Mouse (Mus musculus): Measurements from ENCODE around the gene Dazap2.

Dazap2 gene

GRCm38 (mm10) chr15:100637661-100638060 lies 22.5 kb downstream of the Dazap2 start:
- DNase-seq (ENCODE audit: extremely low spot score) = no peak

- DNase-seq (ENCODE audit: extremely low spot score) = no peak
Measured at GRCm38 (mm10) chr15:100639972-100640750, 25.0 kb downstream of the Dazap2 start.

- no peak for DNase-seq (ENCODE audit: extremely low spot score)
Measured at GRCm38 (mm10) chr15:100641226-100641810, 26.2 kb downstream of the Dazap2 start.

- DNase-seq (ENCODE audit: extremely low spot score) = no peak
Measured at GRCm38 (mm10) chr15:100642451-100642850, 27.3 kb downstream of the Dazap2 start.

GRCm38 (mm10) chr15:100646161-100646560 lies 31.0 kb downstream of the Dazap2 start:
- DNase-seq (ENCODE audit: extremely low spot score) = no peak

GRCm38 (mm10) chr15:100650111-100650510 lies 35.0 kb downstream of the Dazap2 start:
- DNase-seq (ENCODE audit: extremely low spot score) = no peak

GRCm38 (mm10) chr15:100651610-100652009 lies 36.5 kb downstream of the Dazap2 start:
- DNase-seq (ENCODE audit: extremely low spot score) = no peak

GRCm38 (mm10) chr15:100654271-100654670 lies 39.1 kb downstream of the Dazap2 start:
- DNase-seq (ENCODE audit: extremely low spot score) = no peak

GRCm38 (mm10) chr15:100655201-100655600 lies 40.1 kb downstream of the Dazap2 start:
- DNase-seq (ENCODE audit: extremely low spot score) = no peak

GRCm38 (mm10) chr15:100660306-100660705 lies 45.2 kb downstream of the Dazap2 start:
- DNase-seq (ENCODE audit: extremely low spot score) = no peak

- DNase-seq (ENCODE audit: extremely low spot score) = no peak
Measured at GRCm38 (mm10) chr15:100660805-100661204, 45.7 kb downstream of the Dazap2 start.

- DNase-seq (ENCODE audit: extremely low spot score) = no peak
Measured at GRCm38 (mm10) chr15:100664813-100665274, 49.7 kb downstream of the Dazap2 start.

GRCm38 (mm10) chr15:100665411-100666218 lies 50.5 kb downstream of the Dazap2 start:
- DNase-seq (ENCODE audit: extremely low spot score) = no peak

GRCm38 (mm10) chr15:100666219-100666696 lies 51.1 kb downstream of the Dazap2 start:
- peak; percentile 25 for DNase-seq (ENCODE audit: extremely low spot score)

GRCm38 (mm10) chr15:100666851-100667250 lies 51.7 kb downstream of the Dazap2 start:
- DNase-seq (ENCODE audit: extremely low spot score) = no peak

GRCm38 (mm10) chr15:100667420-100667819 lies 52.3 kb downstream of the Dazap2 start:
- no peak for DNase-seq (ENCODE audit: extremely low spot score)

- DNase-seq (ENCODE audit: extremely low spot score) = no peak
Measured at GRCm38 (mm10) chr15:100667871-100668545, 52.9 kb downstream of the Dazap2 start.

- no peak for DNase-seq (ENCODE audit: extremely low spot score)
Measured at GRCm38 (mm10) chr15:100669337-100669736, 54.2 kb downstream of the Dazap2 start, which contains the start of gene Bin2. Bin2 (minus strand) TSS chr15:100669553.

- DNase-seq (ENCODE audit: extremely low spot score) = no peak
Measured at GRCm38 (mm10) chr15:100670004-100670403, 54.9 kb downstream of the Dazap2 start.
